Mouse (Mus musculus) ovary, postnatal 14 days (tissue): Measurements from ENCODE around the gene Tmc2.

ENCODE experiments used
- DNase-seq: peaks from one replicate; pipeline ENCODE4 v3.0.0; 2022; ENCODE audit warnings: low spot score

Tmc2 gene

DNA sequence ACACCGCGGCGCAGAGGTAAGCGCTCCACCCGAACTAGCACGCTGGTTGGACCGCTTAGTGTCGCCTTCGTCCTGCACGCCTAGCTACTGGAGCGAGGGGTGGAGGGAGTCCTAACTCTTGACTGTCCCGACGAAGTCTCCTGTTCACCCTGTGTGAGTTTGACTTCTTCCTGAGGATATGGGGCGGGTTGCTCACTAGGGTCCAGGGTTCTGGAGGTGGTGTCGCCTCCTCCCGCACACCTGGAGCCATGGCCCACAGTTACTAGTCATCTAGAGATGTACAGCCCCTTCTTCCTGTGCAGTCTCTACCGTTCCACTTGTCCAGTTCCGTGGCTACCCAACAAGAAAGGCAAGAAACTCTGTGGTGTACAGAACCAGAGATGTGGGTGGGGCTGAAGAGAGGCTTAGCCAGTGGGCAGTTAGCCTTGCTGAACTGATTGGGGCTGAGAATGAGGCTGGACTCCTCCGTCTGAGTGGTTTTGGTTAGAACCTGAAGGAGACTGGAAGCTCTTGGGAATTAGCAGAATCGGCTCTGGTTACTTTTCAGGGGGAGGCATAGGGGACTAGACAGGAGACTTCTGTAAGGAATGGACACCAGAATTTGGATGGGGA lies 101.2 kb downstream of the Tmc2 start:
- no peak for DNase-seq

DNA sequence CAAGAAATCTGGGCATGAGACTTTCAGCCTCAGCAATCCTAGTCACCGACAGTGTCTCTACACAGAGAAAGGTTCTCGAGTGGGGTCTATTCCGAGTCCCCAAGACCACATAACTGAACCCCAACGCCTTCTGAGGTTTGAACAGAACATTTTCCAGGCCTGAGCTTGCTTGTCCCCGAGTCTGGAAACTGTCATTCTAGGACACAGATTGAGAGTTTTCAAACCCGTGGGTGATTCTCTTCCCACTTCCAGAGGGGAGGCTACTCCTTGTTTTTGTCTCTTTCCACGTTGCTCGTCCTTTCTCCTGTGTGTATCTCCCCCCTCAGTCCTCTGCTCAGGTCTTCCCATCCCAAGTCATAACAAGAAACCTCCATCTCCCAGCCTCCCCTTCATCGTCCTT lies 102.6 kb downstream of the Tmc2 start:
- no peak for DNase-seq

DNA sequence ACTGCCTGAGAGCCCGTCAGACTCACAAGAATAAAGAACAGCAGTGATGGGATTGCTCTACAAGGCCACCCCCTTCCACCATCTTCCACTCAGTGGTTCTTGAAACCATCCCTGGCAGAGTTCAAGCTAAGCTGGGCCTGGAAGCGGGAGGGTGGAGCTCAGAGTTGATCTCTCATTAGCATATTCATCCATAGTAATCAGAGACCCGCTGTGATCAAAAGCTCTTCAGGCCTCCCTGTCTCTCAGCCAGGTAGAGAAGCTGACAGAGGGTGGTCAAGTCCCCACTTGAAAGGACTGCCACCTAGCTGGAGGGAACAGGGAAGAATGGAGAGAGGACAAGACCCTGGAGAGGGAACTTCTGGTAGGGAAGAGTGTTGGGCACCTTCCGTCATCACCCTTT lies 108.0 kb downstream of the Tmc2 start:
- DNase-seq: no peak
